Mouse (Mus musculus): ENCODE results near the gene Dhx15. TPM values are rescaled to one million over a fixed set of nuclear protein-coding genes. Genes with fewer than 3 reads are reported as not detected.
A peak's percentile ranks its signal among the peaks of the same experiment; 100 is the strongest.

Dhx15 gene
- polyA plus RNA-seq, 1 experiment from 2014 or later = 127 TPM

DNA sequence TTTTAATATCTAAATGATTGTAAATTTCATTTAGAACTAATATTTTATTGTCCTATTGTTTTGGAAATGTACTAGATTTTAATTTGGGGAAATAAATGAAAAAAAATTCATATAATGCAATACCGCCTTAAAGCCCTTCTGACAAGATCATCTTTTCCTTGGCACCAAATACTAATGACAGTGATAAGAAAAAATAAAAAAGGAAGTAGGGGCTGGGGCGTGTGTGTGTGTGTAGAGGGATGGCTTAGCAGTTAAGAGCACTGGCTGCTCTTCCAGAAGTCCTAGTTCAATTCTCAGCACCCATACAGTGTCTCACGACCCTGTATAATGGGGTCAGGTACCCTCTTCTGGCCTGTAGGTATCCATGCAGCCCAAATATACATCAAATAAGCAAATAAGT is 36.4 kb upstream of the Dhx15 start:
- Histone ChIP-seq H3K27ac (ENCODE audit: low read length) (no peak overlapping the region), H3K9ac (ENCODE audit: low read depth, low read length) (no peak overlapping the region), H3K36me3 (ENCODE audit: control insufficient read depth, insufficient read depth, low read length) (no peaks in the 10 kb centered on the region), H3K9me3 (ENCODE audit: control insufficient read depth, low read length) (no peaks in the 10 kb centered on the region), H3K4me2 (ENCODE audit: low read depth, low read length) (no peak overlapping the region), H3K4me1 (ENCODE audit: control insufficient read depth, insufficient read depth, low read length) (no peaks in the 10 kb centered on the region), H3K27me3 (replicated peaks; ENCODE audit: control insufficient read depth, insufficient read depth, low read length) (no peaks in the 10 kb centered on the region), H3K4me3 (ENCODE audit: low read length) (no peak overlapping the region)
- ATAC-seq = no peak
- WGBS = 80% methylated on average over 3 of the region's 3 CpGs

DNA sequence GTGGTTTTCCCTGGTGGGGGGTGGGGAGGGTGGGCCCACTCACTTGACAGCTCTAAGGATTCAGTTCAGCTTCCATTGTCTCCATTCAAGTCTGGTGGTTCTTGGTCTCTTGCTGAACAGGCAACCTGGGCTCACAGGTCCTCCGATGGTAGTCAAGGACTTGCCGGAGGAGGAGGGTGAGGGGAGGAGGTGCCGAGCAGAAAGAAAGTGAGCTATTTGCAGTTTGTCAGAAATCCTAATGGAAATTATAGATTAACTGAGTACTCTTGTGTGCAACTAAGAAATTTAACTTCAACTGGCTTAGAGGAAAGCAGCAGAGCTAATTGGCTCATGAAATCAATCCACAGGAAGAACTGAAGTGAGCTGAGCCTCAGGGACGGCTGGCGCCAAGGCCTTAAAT is 31.3 kb upstream of the Dhx15 start:
- Histone ChIP-seq H3K9me3 (ENCODE audit: control insufficient read depth, low read length) (no peaks in the 10 kb centered on the region), H3K4me1 (ENCODE audit: control insufficient read depth, insufficient read depth, low read length) (no peaks in the 10 kb centered on the region), H3K27ac (ENCODE audit: low read length) (no peak overlapping the region), H3K27me3 (replicated peaks; ENCODE audit: control insufficient read depth, insufficient read depth, low read length) (no peaks in the 10 kb centered on the region), H3K4me3 (ENCODE audit: low read length) (no peak overlapping the region), H3K36me3 (ENCODE audit: control insufficient read depth, insufficient read depth, low read length) (no peaks in the 10 kb centered on the region), H3K9ac (ENCODE audit: low read depth, low read length) (no peak overlapping the region), H3K4me2 (ENCODE audit: low read depth, low read length) (no peak overlapping the region)
- whole genome bisulfite sequencing = 85% methylated on average over 5 of the region's 5 CpGs
- ATAC-seq = no peak

DNA sequence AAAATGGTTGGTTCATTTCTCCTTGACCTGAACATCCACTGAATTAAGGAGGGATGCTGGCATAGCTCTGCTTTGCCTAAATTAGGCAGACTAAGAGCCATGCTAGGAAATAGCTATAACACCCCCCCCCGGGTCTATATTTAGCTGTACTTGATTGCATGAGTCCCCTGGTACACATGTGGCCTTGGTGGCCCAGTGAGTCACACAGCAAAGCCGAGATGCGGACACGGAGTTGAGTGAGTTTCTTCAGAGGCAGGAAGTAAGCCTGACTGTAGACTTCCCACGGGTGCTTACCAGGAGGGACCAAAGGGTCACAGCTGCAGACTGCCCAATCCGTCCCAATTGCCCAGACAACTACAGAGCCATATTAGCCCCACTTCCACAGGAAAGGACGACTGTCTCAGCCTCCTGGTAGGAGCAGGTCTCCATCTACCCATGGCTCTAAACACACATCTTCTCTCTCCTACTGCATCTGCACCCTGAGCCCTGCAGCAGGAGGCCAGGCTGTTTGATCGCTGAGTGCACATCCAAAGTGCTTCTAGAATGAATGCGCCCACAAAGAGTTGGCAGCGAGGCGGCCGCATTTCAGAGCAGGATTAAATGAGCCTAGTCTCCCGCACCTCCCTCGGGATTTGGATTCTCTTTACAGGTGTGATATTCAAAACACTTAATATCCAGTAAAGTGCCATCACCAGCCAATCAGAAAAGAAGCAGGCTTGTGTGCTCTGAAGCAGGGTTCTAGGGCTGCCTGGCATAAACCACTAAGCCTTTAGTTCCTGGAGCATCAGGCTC is 29.9 kb upstream of the Dhx15 start:
- H3K4me3 ChIP-seq (ENCODE audit: low read length) = no peak overlapping the region
- H3K4me2 ChIP-seq (ENCODE audit: low read depth, low read length) = no peak overlapping the region
- no peaks in the 10 kb centered on the region for H3K9me3 ChIP-seq (ENCODE audit: control insufficient read depth, low read length)
- no peak for ATAC-seq
- H3K9ac ChIP-seq (ENCODE audit: low read depth, low read length) = no peak overlapping the region
- H3K36me3 ChIP-seq (ENCODE audit: control insufficient read depth, insufficient read depth, low read length) = no peaks in the 10 kb centered on the region
- no peaks in the 10 kb centered on the region for H3K27me3 ChIP-seq (replicated peaks; ENCODE audit: control insufficient read depth, insufficient read depth, low read length)
- 68% methylated on average over 14 of the region's 14 CpGs for WGBS
- 0 out of 2 replicates have a peak, but pooled peaks cover 3% of the 10 kb centered on the region for H3K4me1 ChIP-seq (ENCODE audit: control insufficient read depth, insufficient read depth, low read length)
- H3K27ac ChIP-seq (ENCODE audit: low read length) = no peak overlapping the region

DNA sequence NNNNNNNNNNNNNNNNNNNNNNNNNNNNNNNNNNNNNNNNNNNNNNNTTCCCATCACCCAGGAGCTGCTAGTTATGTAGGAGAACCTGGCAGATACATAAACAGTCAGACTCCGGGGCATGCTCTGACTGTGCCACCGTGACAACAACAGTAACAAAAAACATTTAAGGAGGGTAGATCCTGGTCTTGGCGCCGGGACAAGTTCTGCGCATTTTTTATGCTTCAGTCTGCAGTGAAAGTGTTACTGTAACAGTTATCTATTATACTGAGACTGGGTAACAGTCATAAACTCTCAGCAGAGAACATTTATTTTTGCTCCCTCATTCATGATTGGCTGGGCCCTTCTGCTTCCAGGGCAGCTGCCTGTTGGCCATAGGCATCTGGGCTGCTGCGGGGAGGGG is 27.9 kb upstream of the Dhx15 start:
- 0 out of 2 replicates have a peak, but pooled peaks cover 3% of the 10 kb centered on the region for H3K4me1 ChIP-seq (ENCODE audit: control insufficient read depth, insufficient read depth, low read length)
- H3K27me3 ChIP-seq (replicated peaks; ENCODE audit: control insufficient read depth, insufficient read depth, low read length) = no peaks in the 10 kb centered on the region
- H3K4me2 ChIP-seq (ENCODE audit: low read depth, low read length) = no peak overlapping the region
- no peak for ATAC-seq
- no peak overlapping the region for H3K4me3 ChIP-seq (ENCODE audit: low read length)
- H3K36me3 ChIP-seq (ENCODE audit: control insufficient read depth, insufficient read depth, low read length) = no peaks in the 10 kb centered on the region
- 53% methylated on average over 6 of the region's 6 CpGs for WGBS
- no peak overlapping the region for H3K27ac ChIP-seq (ENCODE audit: low read length)
- H3K9ac ChIP-seq (ENCODE audit: low read depth, low read length) = no peak overlapping the region
- H3K9me3 ChIP-seq (ENCODE audit: control insufficient read depth, low read length) = no peaks in the 10 kb centered on the region

DNA sequence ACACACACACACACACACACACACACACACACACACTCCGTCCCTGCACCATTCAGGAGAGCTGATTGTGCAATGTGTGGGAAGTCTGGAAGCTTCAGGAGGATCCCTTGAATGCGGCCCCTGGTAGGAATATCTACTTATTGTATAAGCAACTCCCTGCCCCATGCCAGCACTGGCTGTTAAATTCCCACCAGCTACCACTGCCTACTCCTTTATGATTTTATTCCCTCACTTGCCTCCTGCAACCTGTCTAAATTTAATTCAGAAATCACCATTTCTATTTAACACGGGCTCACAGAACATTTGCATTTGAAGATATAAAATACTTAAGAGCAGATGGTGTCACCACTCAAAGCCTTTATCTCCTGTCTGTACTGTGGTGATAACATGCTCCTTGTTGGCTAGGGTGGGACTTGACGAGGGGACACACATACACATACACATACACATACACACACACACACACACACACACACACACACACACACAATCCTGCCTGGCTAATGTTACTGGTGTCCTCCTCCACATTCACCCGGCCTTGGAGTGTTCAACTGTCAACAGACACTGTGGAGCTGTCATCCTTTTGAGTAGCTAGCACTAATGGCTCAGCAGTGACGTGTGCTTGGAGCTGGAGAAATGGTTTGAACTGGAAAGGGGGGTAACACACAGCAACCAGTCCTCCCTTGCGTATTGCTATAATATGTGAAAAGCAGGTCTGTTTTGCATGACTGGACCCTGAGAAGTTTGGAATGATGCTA is 23.0 kb upstream of the Dhx15 start:
- Histone ChIP-seq H3K9me3 (ENCODE audit: control insufficient read depth, low read length) (no peaks in the 10 kb centered on the region), H3K4me3 (ENCODE audit: low read length) (no peak overlapping the region), H3K9ac (ENCODE audit: low read depth, low read length) (no peak overlapping the region), H3K27me3 (replicated peaks; ENCODE audit: control insufficient read depth, insufficient read depth, low read length) (no peaks in the 10 kb centered on the region), H3K27ac (ENCODE audit: low read length) (no peak overlapping the region), H3K4me1 (ENCODE audit: control insufficient read depth, insufficient read depth, low read length) (0 out of 2 replicates have a peak, but pooled peaks cover 3% of the 10 kb centered on the region), H3K4me2 (ENCODE audit: low read depth, low read length) (no peak overlapping the region), H3K36me3 (ENCODE audit: control insufficient read depth, insufficient read depth, low read length) (no peaks in the 10 kb centered on the region)
- WGBS = 77% methylated on average over 7 of the region's 7 CpGs
- no peak for ATAC-seq

DNA sequence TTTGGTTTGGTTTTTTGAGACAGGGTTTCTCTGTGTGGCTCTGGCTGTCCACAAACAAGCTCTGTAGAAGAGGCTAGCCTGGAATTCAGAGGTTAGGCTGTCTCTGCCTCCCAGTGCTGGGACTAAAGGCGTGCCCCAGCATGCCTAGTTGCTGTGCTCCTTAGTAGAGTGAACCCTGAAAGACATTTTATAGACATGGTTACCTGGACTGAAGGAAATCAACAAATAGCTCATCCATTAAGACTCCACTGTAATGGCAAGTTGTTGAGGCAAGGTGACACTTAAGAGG is 810 bp upstream of the Dhx15 start:
- Histone ChIP-seq H3K27me3 (replicated peaks; ENCODE audit: control insufficient read depth, insufficient read depth, low read length) (no peaks in the 10 kb centered on the region), H3K9me3 (ENCODE audit: control insufficient read depth, low read length) (no peaks in the 10 kb centered on the region), H3K9ac (ENCODE audit: low read depth, low read length) (peak overlapping the region; percentile 56), H3K27ac (ENCODE audit: low read length) (no peak overlapping the region), H3K4me3 (ENCODE audit: low read length) (peak overlapping the region; percentile 96), H3K4me2 (ENCODE audit: low read depth, low read length) (peak overlapping the region; percentile 59), H3K4me1 (ENCODE audit: control insufficient read depth, insufficient read depth, low read length) (peaks cover 11% of the 10 kb centered on the region), H3K36me3 (ENCODE audit: control insufficient read depth, insufficient read depth, low read length) (no peaks in the 10 kb centered on the region)
- peak; percentile 14 for ATAC-seq
- WGBS = 29% methylated on average over 1 of the region's 1 CpGs

DNA sequence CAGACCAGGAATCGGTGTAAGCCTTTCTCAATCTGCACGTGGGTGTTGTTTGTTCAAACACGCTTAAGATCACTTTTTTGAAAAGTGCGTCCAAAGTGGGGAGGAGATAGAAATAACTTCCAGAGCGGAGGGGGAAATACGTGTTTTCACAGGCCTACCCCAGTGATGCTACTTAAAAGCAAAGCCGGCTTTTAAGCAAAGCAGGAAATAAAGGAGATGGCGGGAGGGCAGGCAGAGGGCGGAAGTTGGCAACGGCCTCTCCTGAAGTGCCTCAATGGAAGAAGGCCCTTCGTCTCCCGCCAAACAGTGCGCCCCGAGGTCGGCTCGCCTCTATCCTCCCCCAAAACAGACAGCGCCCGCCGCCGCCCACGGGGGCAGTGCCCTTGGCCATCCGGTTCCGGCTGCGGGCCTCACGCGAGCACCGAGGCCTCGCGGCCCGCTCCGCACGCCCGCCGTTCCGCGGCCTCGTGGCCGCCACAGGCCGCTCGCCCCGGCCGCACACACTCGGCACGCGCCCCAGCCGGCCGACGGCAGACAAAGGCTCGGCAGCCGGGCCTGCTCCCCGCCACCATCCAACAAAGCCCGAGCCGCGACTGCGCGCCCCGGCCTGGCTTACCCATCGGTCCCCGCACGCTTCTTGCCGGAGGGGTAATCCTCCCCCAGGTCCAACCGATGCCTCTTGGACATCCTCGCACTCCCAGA is 499 bp downstream of the Dhx15 start:
- peak; percentile 82 for ATAC-seq

DNA sequence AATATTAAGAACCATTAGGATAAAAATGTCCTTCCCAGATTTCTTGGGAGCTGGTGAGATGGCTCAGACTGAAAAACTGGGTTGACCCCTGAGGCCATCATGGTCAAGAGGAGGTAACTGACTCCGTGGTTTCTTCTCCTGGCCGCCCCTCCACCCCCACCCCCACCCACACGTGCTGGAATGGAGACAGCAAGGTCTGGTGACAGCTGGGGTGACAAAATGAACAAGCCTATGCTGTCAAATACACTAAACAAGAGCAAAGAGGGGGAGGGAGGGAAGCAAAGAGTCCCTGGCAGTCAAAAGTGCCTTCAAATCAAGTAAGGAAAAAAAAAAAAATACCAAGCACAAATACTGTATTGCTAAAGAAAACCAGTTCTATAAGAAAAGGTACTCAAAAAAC is 2.1 kb downstream of the Dhx15 start:
- Histone ChIP-seq H3K36me3 (ENCODE audit: control insufficient read depth, insufficient read depth, low read length) (no peaks in the 10 kb centered on the region), H3K9me3 (ENCODE audit: control insufficient read depth, low read length) (no peaks in the 10 kb centered on the region), H3K4me1 (ENCODE audit: control insufficient read depth, insufficient read depth, low read length) (peaks cover 15% of the 10 kb centered on the region), H3K27ac (ENCODE audit: low read length) (no peak overlapping the region), H3K4me2 (ENCODE audit: low read depth, low read length) (peak overlapping the region; percentile 77), H3K4me3 (ENCODE audit: low read length) (peak overlapping the region; percentile 96; the same call in 1 of the 2 replicates), H3K9ac (ENCODE audit: low read depth, low read length) (no peak overlapping the region), H3K27me3 (replicated peaks; ENCODE audit: control insufficient read depth, insufficient read depth, low read length) (no peaks in the 10 kb centered on the region)
- ATAC-seq = no peak
- 27% methylated on average over 3 of the region's 3 CpGs for WGBS

More for the DNA sequence above, 499 bp downstream of the Dhx15 start:
- H3K4me3 ChIP-seq (ENCODE audit: low read length) = peak overlapping the region; percentile 96
- no peaks in the 10 kb centered on the region for H3K27me3 ChIP-seq (replicated peaks; ENCODE audit: control insufficient read depth, insufficient read depth, low read length)
- WGBS = under 1% methylated on average over 61 of the region's 63 CpGs
- H3K9me3 ChIP-seq (ENCODE audit: control insufficient read depth, low read length) = no peaks in the 10 kb centered on the region
- peak overlapping the region; percentile 99 for H3K9ac ChIP-seq (ENCODE audit: low read depth, low read length)
- H3K27ac ChIP-seq (ENCODE audit: low read length) = peak overlapping the region; percentile 94
- peak overlapping the region; percentile 77 for H3K4me2 ChIP-seq (ENCODE audit: low read depth, low read length)
- no peaks in the 10 kb centered on the region for H3K36me3 ChIP-seq (ENCODE audit: control insufficient read depth, insufficient read depth, low read length)
- peaks cover 15% of the 10 kb centered on the region for H3K4me1 ChIP-seq (ENCODE audit: control insufficient read depth, insufficient read depth, low read length)

DNA sequence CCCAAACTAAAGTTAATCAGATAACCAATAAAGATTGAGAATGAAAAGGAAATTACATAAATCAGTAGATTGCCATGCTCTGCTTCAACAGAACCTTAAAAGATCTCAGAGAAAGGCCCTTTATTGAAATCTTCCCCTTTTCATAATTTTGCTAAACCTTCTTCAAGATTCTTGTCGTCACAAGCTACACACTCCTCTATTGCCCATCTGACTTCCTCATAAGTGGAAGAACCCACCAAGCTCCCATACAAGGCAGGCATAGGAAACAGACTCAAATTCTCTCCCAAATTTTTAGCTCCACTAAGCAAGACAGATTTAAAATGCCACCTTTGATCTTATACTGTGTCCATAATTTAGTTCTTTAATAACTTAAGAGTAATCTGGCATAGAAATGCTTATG is 13.0 kb downstream of the Dhx15 start:
- Histone ChIP-seq H3K4me3 (ENCODE audit: low read length) (no peak overlapping the region), H3K4me2 (ENCODE audit: low read depth, low read length) (no peak overlapping the region), H3K9ac (ENCODE audit: low read depth, low read length) (no peak overlapping the region), H3K27ac (ENCODE audit: low read length) (no peak overlapping the region), H3K4me1 (ENCODE audit: control insufficient read depth, insufficient read depth, low read length) (no peaks in the 10 kb centered on the region), H3K9me3 (ENCODE audit: control insufficient read depth, low read length) (no peaks in the 10 kb centered on the region), H3K36me3 (ENCODE audit: control insufficient read depth, insufficient read depth, low read length) (no peaks in the 10 kb centered on the region), H3K27me3 (replicated peaks; ENCODE audit: control insufficient read depth, insufficient read depth, low read length) (no peaks in the 10 kb centered on the region)
- no peak for ATAC-seq
- 73% methylated on average over 1 of the region's 1 CpGs for WGBS
